Mouse (Mus musculus): ENCODE data around the gene Mrps11.

GRCm38 (mm10) chr7:78754458-78755000, 28.4 kb upstream of the Mrps11 start:
- TF ChIP-seq CTCF (conservative IDR thresholded peaks at IDR 0.05 in 1 of 2, IDR thresholded peaks at IDR 0.05 in 1 of 2; ENCODE audit: low read depth in 2 of 2, low read length in 2 of 2) (no peak), POLR2A (IDR thresholded peaks at IDR 0.05; ENCODE audit: low read depth, low read length) (no peak), SIN3A (IDR thresholded peaks at IDR 0.05; ENCODE audit: low read length) (no peak), MEF2A (IDR thresholded peaks at IDR 0.05; ENCODE audit: borderline replicate concordance, low read depth, low read length) (no peak), EP300 (IDR thresholded peaks at IDR 0.05; ENCODE audit: low read length) (no peak), IRF4 (IDR thresholded peaks at IDR 0.05; ENCODE audit: low read depth, low read length) (no peak), MAFK (IDR thresholded peaks at IDR 0.05; ENCODE audit: insufficient replicate concordance, low read length) (no peak), MAX (IDR thresholded peaks at IDR 0.05; ENCODE audit: low read length) (no peak), POLR2AphosphoS2 (IDR thresholded peaks at IDR 0.05; ENCODE audit: low read depth, low read length) (no peak), MXI1 (IDR thresholded peaks at IDR 0.05; ENCODE audit: low read depth, low read length) (no peak)
